Mouse (Mus musculus) hindbrain, embryonic 14.5 days (tissue): Measurements from ENCODE around the gene Vgf. TPM values are rescaled to one million over a fixed set of nuclear protein-coding genes. Genes with fewer than 3 reads are reported as not detected.

Experiments
- ATAC-seq: fragments of 200-750 bp; cut with Nextera tagmentation; 2 replicates; pipeline ENCODE4 v1.8.0; 2017; ENCODE audit warnings: moderate number of reproducible peaks, mild to moderate bottlenecking, moderate TSS enrichment, moderate library complexity; ENCODE audit not compliant: low FRiP score
- DNase-seq: peaks from one replicate; pipeline ENCODE4 v3.0.0-alpha.2; 2015; ENCODE audit warnings: low spot score
- H3K27ac ChIP-seq: fragments of 300-500 bp; sonication (generic); 2 replicates; pipeline ENCODE4 v1.5.1; 2014; ENCODE audit warnings: mild to moderate bottlenecking, moderate library complexity
- H3K27me3 ChIP-seq: fragments of 300-500 bp; sonication (generic); 2 replicates; pipeline ENCODE4 v1.6.1; 2014; ENCODE audit warnings: mild to moderate bottlenecking, low read length, mixed read lengths; ENCODE audit not compliant: control insufficient read depth, insufficient read depth
- H3K36me3 ChIP-seq: fragments of 300-500 bp; sonication (generic); replicated peaks from 2 replicates; pipeline ENCODE4 v1.6.1; 2014; ENCODE audit not compliant: control insufficient read depth, insufficient read depth
- H3K4me1 ChIP-seq: fragments of 300-500 bp; sonication (generic); replicated peaks from 2 replicates; pipeline ENCODE4 v1.6.1; 2014; ENCODE audit warnings: antibody characterized with exemption, low read length, mixed read lengths; ENCODE audit not compliant: control insufficient read depth, insufficient read depth
- H3K4me2 ChIP-seq: fragments of 300-500 bp; sonication (generic); replicated peaks from 2 replicates; pipeline ENCODE4 v1.6.1; 2014; ENCODE audit warnings: mild to moderate bottlenecking, moderate library complexity
- H3K4me3 ChIP-seq: fragments of 300-500 bp; sonication (generic); replicated peaks from 2 replicates; pipeline ENCODE4 v1.5.1; 2014; ENCODE audit warnings: mild to moderate bottlenecking, low read length
- H3K9ac ChIP-seq: fragments of 300-500 bp; sonication (generic); 2 replicates; pipeline ENCODE4 v1.6.1; 2014
- H3K9me3 ChIP-seq: fragments of 300-500 bp; sonication (generic); 2 replicates; pipeline ENCODE4 v1.6.1; 2016; ENCODE audit warnings: low read length; ENCODE audit not compliant: control insufficient read depth
- WGBS: fragments of 180-500 bp; shearing (Covaris S2); extraction: QIAGEN DNeasy Blood & Tissue Kit; methylation state at CpG from one replicate; pipeline ENCODE4 v1.1.7; 2014; 5-methylcytosine and 5-hydroxymethylcytosine counted together
- polyA plus RNA-seq: library from polyadenylated mRNA; unstranded; fragments of >200 nt; fragmentation: Nextera tagmentation; extraction: Ambion mirVana; gene quantifications from 2 replicates; pipeline ENCODE4 v1.2.1, GENCODE M21; 2014

Vgf gene
- polyA plus RNA-seq, result 7.0 and 9.7 TPM in 2 replicates

DNA sequence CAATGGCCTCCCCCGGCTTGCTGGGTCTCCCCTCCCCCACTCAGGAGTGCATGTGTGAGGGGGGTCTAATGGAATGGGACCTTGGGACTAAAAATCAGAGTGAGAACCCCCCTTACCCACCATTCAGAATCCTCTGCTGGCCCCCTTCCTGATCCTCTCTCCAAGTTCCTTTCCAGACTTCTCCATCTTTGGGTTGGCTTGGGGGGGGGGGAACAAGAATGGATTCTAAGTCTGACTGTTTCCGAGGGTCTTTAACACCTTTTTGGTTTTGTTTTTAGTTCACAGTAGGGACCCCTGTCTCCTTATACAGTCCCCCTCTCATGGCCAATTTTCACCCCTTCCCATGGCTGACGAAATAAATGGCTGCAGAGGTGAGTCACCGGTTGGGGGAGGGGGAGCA, at the start of gene Vgf:
Vgf (plus strand) TSS at position 301 of the 400 bp plus-strand sequence.
- Histone ChIP-seq H3K36me3 (no peaks in the 10 kb centered on the region), H3K4me3 (peak within 1 kb of the TSS; percentile 23), H3K9me3 (no peaks in the 10 kb centered on the region), H3K9ac (no peak within 1 kb of the TSS), H3K4me2 (peak within 1 kb of the TSS; percentile 46), H3K27me3 (peaks cover 67% of the 10 kb centered on the region), H3K27ac (no peak within 1 kb of the TSS), H3K4me1 (peaks cover 14% of the 10 kb centered on the region)
- ATAC-seq, result no peak
- WGBS, result 34% methylated on average over 4 of the region's 4 CpGs
- no peak for DNase-seq

- Histone ChIP-seq H3K27me3 (no peaks in the 10 kb centered on the region), H3K36me3 (peaks cover 13% of the 10 kb centered on the region), H3K27ac (no peak overlapping the region), H3K4me3 (no peak overlapping the region), H3K4me1 (no peaks in the 10 kb centered on the region), H3K9me3 (no peaks in the 10 kb centered on the region), H3K4me2 (no peak overlapping the region), H3K9ac (no peak overlapping the region)
- DNase-seq (no peak), ATAC-seq (no peak)
- WGBS, result 77% methylated on average over 4 of the region's 4 CpGs
Observed at GRCm38 (mm10) chr5:136977769-136978168, 48.4 kb upstream of the Vgf start.

DNA sequence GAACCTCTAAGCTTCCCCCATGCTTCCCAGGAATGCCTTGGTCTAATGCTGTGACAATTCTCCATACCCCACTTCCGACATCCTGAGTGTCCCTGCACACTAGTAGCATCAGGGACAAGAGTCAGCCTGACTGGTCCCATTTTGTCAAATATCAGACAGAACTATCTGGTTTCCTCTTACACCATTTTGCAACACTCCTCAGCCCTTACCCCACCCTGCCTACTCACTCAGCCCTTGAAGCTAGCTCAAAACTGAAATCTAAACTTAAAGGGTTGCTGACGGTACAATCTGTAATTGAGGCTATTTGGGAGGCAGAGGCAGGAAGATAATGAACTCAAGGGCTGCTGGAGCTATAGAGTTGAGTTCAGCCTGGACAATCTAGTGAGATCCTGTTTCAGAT, 46.4 kb upstream of the Vgf start:
- ATAC-seq, result no peak
- H3K27me3 ChIP-seq, result no peaks in the 10 kb centered on the region
- WGBS, result 92% methylated on average over 2 of the region's 2 CpGs

DNA sequence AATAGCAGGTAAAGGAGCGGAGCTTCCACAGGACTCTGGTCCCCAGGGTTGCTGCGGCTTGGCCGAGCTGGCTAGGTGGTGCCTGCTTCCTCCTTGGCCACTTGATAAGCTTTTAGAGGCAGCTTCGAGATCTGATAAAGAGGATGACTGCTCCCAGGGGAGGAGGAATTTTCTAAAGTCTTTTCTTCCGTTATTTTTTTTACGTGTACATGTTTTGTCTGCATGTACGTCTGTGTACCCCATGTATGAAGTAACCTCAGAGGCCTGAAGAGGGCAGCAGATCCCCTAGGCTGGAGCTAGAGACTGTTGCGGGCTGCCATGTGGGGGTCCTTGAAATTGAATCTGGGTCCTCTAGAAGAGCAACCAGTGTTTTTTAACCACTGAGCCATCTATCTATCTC, 45.2 kb upstream of the Vgf start:
- Histone ChIP-seq H3K9ac (no peak overlapping the region), H3K4me2 (no peak overlapping the region), H3K27ac (no peak overlapping the region), H3K4me1 (peaks cover 2% of the 10 kb centered on the region; the same call in 1 of the 2 replicates), H3K4me3 (no peak overlapping the region), H3K27me3 (no peaks in the 10 kb centered on the region), H3K9me3 (no peaks in the 10 kb centered on the region), H3K36me3 (peaks cover 17% of the 10 kb centered on the region)
- WGBS, result 87% methylated on average over 8 of the region's 8 CpGs
- ATAC-seq (no peak), DNase-seq (no peak)

More for the DNA sequence above, 46.4 kb upstream of the Vgf start:
- Histone ChIP-seq H3K9me3 (no peaks in the 10 kb centered on the region), H3K27ac (no peak overlapping the region), H3K4me3 (no peak overlapping the region), H3K4me1 (no peaks in the 10 kb centered on the region), H3K36me3 (peaks cover 17% of the 10 kb centered on the region), H3K4me2 (no peak overlapping the region), H3K9ac (no peak overlapping the region)
- DNase-seq, result no peak

- H3K4me3 ChIP-seq, result no peak overlapping the region
- H3K9ac ChIP-seq, result no peak overlapping the region
- no peak for ATAC-seq
- H3K36me3 ChIP-seq, result peaks cover 17% of the 10 kb centered on the region
- peaks cover 6% of the 10 kb centered on the region for H3K4me1 ChIP-seq
- WGBS, result 49% methylated on average over 14 of the region's 16 CpGs
- H3K9me3 ChIP-seq, result no peaks in the 10 kb centered on the region
- H3K27me3 ChIP-seq, result no peaks in the 10 kb centered on the region
- peak; percentile 57 for DNase-seq
- H3K27ac ChIP-seq, result no peak overlapping the region
- H3K4me2 ChIP-seq, result no peak overlapping the region
Observed at GRCm38 (mm10) chr5:136982338-136982930, 43.8 kb upstream of the Vgf start.

DNA sequence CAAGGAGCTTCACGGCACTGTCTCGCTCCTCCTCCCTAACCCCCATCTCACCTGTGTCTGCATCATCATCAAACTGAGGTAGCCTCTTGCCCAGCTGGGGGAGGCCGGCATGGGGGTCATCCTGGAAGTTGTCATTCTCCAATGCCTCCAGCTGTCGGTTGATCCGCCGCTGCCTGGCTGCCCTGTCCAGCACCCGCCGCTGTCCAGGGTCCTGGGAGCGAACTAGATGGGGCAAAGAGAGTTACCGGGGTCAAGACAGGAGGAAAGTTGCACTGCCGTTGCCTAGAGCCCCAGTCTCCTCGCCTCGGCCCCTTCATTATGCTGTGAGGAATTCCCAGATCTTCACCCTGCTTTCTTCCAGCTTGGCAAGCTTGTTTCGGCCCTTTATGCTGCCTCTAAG, 41.4 kb upstream of the Vgf start:
- ATAC-seq (no peak), DNase-seq (no peak)
- H3K9me3 ChIP-seq, result no peaks in the 10 kb centered on the region
- 59% methylated on average over 14 of the region's 14 CpGs for WGBS
- no peak overlapping the region for H3K9ac ChIP-seq
- H3K36me3 ChIP-seq, result peaks cover 30% of the 10 kb centered on the region
- H3K27me3 ChIP-seq, result no peaks in the 10 kb centered on the region
- peaks cover 14% of the 10 kb centered on the region for H3K4me1 ChIP-seq
- no peak overlapping the region for H3K27ac ChIP-seq
- H3K4me3 ChIP-seq, result no peak overlapping the region
- no peak overlapping the region for H3K4me2 ChIP-seq

DNA sequence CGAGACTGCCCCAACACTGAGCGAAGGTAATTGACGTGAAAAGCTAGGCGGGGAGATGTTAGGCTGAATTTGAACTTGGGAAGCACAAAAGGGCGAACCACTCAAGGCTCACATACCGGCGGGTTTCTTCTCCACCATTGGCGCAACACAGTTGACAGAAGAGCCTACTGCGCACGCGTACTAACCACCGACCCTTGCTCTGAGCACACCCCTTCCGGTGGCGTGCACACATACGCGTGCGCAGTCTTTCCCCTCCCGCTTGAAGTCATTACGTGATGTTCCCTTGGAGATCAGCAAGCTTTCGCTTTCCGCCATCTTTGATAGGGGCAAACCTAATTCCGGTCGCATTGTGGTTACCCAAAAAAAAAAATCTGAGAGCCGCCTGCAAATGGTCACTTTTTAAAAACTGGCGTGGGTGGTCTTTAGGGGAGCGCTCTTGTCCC, 39.5 kb upstream of the Vgf start, which contains the start of gene Plod3:
Plod3 (plus strand) TSS at position 325 of the 443 bp plus-strand sequence.
- Histone ChIP-seq H3K27ac (peak within 1 kb of the TSS; percentile 95), H3K4me3 (peak within 1 kb of the TSS; percentile 88), H3K27me3 (no peaks in the 10 kb centered on the region), H3K4me2 (peak within 1 kb of the TSS; percentile 79), H3K4me1 (peaks cover 14% of the 10 kb centered on the region), H3K36me3 (peaks cover 41% of the 10 kb centered on the region), H3K9ac (peak within 1 kb of the TSS; percentile 98), H3K9me3 (no peaks in the 10 kb centered on the region)
- DNase-seq, result peak; percentile 99
- WGBS, result under 1% methylated on average over 26 of the region's 26 CpGs
- peak; percentile 92 for ATAC-seq

DNA sequence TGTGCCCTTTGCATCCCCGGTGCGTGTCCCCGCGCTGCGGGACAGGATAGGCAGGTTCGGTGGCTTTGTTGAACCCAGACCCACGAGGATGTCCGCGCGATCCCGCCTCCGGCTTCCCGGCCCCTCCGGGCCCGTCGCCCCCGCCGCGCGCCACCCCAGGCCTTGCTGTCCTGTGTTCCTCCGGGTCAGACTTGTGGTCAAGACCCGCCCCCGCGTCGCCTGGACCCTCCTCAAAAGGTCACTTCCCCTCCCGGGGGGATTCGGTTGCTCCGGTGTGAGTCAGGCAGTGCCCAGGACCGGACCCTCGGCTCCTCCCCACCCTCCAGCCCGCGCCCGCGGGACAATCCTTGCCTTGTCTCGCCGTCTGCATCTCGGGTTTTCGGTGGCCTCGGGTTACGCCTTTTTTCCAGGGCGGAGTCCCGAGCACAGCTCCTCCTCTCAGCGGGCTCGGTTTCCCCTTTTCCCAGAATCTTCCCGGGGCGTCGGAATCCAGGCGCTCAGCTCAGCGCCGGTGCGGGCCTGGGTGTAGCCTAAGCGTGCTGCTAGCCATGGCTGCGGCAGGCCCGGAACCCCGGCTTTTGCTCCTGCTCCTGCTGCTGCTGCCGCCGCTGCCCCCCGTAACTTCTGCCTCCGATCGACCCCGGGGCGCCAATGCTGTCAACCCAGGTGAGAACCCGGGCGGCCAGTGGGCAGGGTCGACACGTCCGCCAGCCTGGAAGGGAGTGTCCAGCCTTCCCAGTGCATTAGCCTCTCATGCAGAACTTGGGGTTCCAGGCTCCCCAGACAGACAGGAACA, 38.9 kb upstream of the Vgf start:
- H3K4me1 ChIP-seq, result peaks cover 14% of the 10 kb centered on the region
- H3K4me3 ChIP-seq, result peak overlapping the region; percentile 88
- peak; percentile 49 for ATAC-seq
- peak overlapping the region; percentile 79 for H3K4me2 ChIP-seq
- no peaks in the 10 kb centered on the region for H3K9me3 ChIP-seq
- no peaks in the 10 kb centered on the region for H3K27me3 ChIP-seq
- whole genome bisulfite sequencing, result under 1% methylated on average over 63 of the region's 67 CpGs
- peak overlapping the region; percentile 95 for H3K27ac ChIP-seq
- DNase-seq, result peak; percentile 63
- peaks cover 42% of the 10 kb centered on the region for H3K36me3 ChIP-seq
- H3K9ac ChIP-seq, result peak overlapping the region; percentile 98

GRCm38 (mm10) chr5:136987934-136988271, 38.3 kb upstream of the Vgf start, which contains the start of gene Znhit1:
Gene Znhit1, minus strand, starts transcription at chr5:136988021.
- Histone ChIP-seq H3K4me3 (peak within 1 kb of the TSS; percentile 88), H3K27ac (peak within 1 kb of the TSS; percentile 95), H3K36me3 (peaks cover 48% of the 10 kb centered on the region), H3K9ac (peak within 1 kb of the TSS; percentile 98), H3K4me1 (peaks cover 14% of the 10 kb centered on the region), H3K4me2 (peak within 1 kb of the TSS; percentile 79), H3K27me3 (no peaks in the 10 kb centered on the region), H3K9me3 (no peaks in the 10 kb centered on the region)
- ATAC-seq (no peak), DNase-seq (no peak)
- WGBS, result 5% methylated on average over 12 of the region's 12 CpGs
